Mouse (Mus musculus) naive thymus-derived CD4-positive, alpha-beta T cell, adult 2 months (primary cell): ENCODE measurements at regions not wholly inside any gene's neighbourhood (a gene's known extent, or its start where the extent isn't known, plus 50 kb on each side); places are given as distances from the start of the nearest gene placed in this dataset.

ENCODE experiments used
- DNase-seq: peaks from one replicate; pipeline ENCODE4 v3.0.0-alpha.2; 2011; ENCODE audit warnings: low read depth

DNA sequence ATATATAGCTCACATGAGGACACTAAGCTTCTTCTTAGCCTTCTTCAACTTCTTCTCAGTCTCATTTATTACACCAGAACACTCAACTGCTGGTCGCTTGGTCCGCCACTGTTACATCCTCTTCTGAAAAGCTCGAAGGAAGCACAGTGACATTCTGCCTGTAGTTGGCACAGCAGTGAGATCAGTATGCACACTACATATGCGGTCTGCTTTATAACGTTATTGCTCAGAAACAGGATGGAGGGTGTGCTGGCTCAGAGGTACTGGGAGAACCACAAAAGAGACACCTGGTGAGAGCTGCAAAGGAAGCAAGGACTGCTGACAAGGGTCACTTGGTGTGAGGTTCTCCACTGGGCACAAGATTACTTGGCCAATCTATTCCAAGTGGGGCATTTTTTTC is 179.5 kb downstream of the Ets1 start:
- DNase-seq: peak; percentile 82

DNA sequence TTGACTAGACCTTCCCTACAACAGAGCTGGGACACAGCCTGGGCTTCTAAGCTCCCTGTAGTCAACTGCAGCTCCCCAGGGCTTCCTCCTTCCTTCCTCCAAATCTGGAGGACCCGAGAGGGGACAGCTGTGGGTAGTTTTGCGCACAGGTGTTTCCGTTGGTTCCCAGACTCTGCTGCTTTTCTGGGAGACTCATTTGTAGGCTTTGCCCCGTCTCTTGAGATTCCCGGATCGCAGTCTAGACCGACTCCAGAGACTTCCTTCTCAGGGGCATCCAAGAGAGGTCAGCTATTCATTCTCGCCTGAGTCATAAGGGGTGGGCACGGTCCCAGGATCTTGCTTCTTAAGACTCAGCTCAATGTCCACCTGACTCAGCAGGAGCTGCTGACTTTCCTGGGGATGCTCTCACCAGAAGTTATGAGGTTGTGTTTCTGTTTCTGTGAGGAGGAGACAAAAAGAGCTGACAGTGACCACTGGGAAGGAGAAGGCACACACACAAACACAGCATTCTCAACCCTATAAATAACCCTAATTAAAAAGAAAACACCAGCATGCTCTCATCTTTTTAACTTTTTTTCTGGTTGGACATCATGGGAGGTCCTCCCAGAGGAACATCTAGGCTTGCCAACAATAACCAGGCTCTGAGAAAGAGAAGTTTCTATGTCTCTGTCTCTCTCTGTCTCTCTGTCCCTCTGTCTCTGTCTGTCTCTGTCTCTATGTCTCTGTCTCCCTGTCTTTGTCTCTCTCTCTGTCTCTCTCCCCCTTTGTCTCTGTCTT is 180.8 kb downstream of the Ets1 start:
- no peak for DNase-seq

DNA sequence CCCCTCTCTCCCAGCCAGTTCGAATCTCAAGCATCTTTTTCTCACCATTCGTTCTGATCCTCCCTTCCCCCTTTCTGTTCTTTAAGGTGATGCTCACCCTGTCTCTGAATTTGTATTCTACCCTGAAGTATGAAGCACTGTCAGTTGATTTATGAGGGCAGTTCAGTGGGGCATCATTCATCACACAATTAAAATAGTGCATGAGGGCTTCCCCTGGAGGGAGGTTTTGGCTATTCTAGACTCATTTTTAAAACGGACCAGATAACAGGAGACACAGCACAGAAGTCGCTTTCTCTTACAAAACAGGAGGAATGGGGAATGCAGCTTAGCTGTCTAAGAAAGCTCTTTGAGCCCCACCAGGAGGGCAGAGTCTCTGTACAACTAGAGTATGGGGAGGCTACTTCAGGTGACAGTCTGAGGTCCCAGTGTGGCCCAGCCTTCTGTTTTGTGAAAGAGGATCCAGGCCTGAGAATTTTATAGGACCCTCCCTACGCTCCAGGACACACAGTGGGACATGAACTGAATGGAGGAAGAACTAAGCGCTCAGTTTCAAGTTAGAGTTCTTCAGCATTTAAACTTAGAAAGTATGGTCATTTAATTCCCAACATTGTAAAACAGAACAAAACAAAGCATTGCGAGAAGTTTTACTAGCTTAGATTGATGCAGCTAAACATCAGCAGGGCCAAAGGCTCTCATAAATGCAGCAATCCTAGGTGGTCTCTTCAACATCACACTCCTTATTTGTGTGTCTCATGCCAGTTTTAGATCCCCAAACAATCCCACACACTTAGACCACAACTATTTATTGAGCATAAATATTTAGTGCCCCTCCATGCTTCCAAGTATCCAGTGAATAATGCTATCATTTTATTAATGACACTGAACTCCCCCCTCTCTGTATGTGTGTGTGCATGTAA is 181.7 kb downstream of the Ets1 start:
- DNase-seq: no peak

DNA sequence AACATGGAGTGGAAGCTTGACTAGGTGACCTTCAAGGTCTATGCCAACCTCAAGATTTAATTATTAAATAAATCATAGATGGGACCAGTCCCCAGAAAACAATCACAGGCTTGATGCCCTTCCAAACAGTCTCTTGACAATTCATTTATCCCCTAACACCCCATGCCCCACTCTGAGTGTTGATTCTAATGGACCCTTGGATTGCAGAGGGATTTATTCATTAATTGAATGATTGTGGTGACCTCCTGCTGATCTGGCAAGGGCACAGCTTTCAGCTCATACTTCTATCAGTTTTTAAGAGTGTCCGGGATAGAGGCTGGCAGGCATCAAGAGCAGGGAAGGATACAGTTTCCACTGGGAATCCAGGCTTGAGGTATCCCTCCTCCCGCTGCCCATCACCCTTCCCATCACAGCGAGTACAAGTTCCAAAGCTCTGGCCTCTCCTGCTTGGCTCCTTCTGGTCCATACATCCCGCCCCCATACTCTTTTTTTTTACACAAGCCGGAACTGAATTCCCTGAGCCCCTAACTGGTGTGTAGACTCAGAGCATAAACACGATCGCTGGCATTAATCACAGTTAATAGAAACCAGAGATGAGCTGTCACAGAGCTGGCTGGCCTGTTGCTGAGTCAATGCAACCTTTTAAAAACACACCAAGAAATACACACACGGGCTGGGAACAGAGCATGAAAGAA is 187.6 kb downstream of the Ets1 start:
- no peak for DNase-seq

DNA sequence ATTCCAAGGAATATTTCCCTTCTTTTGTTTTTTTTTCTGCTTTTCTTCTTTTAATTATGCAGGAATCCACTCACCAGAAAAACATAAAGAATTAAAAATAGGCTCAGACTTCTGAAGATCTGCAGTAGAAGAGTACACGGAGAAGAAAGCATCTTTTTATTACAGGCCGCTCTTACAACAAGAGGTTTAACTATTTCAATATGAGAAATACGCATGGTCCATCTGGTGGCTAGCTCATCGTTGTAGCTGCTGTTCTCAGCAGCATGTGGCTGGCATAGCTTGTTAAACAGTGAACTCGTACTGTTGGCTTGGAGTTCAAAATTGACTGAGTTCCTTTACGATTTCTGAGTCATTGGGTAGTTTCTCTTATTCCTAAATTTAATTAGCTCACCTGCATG is 188.1 kb downstream of the Ets1 start:
- no peak for DNase-seq

DNA sequence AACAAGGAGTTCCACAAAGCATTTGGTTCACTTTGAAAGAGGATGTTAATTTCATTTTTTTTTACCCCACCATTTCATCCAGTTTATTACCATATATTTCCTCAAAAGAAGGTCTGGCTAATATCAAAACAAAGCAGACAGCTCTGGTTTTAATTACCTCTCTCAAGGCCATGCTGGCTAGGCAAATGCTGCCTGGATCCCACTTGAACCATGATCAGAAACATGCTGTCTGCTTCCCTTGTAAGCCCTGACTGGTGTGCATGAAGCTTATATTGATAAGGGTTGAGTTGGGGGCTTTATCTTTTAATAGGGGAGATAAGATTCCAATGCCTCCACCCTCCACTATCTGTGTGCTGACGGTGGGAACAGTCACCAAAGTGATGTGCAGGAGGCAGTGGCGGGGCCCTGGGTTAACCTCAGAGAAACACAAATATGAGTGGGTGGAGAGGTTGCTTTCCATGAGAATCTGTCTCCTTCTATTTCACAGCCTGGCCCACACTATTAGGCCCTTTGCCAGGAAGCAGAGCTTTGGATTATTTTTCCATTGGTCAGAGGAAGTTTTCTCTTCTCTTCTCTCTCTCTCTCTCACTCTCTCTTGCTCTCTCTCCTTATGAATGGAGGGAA is 194.4 kb downstream of the Ets1 start:
- no peak for DNase-seq

DNA sequence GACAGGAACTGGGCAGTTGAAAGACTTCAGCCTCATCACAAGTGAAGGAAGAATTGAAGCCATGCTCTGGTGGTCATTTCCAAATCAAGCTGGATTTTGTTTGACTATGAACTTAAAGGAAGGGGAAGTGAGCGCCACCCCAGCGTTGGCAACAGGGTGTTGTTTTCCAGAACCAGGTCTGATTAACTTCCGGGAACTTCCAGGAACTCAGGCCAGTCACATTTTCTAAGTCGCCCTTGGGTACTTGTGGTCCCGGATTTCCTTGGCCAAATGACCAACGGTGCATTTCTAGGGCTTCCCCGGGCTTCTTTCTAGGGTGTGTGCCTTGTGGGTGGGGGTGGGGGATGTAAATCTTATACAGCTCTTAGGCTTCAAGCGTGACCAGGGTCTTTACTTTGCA is 197.4 kb downstream of the Ets1 start:
- DNase-seq: no peak

DNA sequence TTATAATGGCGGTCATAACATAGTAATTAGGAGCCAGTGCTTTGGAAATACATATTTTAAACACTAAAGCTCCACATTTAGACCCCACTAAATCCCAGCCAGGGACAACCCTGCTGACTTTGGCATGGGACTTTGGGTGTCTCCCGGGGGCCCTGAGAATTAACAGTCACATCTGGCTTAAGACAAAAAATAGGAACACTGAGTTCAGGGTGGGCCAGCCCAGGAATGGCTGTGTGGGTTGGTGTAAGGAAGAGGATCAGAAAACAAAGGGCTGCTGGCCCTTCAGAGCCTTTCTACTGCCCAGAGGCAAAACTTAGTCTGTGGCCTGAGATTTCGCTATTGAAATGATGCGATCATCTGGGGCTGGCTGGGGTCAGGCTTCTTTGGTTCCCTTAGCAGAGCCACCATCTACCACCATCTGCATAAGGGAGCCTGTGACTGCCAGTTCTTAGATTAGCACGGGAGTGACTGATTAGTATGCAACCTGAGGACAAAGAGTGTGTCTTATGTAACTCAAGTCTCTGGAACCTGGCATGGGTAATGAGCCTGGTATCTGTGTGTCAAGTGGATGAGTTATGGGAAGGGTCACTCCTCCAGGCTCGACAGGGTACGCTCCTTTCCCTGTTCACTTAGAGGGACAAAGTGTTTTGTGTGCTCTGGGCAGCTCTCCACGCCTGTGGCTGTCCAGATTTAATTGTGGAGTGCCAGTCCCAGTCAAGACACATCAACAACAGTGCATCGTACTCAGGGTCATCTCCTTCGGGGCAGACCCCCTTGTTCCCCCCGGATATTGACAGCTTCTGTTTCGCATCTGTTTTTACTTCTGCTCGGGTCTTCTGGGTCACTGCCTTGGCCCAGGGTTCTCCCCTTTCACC is 199.0 kb downstream of the Ets1 start:
- no peak for DNase-seq

DNA sequence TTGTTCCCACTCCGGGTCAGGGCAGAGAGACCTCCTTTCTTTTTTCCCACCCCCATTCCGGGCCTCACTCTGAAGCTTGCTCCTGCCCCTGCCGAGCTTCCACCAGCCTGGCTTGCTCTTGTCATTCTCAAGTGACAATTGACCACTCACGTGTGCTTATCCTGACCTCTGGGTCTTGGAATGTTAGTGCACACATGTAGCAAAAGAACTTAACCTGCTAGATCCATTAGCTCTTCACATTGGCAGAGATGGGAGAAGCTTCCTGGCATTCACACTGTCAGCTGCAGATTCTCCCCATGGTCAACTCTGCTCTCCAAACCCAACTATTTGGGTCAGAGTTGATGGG is 199.6 kb downstream of the Ets1 start:
- DNase-seq: no peak

DNA sequence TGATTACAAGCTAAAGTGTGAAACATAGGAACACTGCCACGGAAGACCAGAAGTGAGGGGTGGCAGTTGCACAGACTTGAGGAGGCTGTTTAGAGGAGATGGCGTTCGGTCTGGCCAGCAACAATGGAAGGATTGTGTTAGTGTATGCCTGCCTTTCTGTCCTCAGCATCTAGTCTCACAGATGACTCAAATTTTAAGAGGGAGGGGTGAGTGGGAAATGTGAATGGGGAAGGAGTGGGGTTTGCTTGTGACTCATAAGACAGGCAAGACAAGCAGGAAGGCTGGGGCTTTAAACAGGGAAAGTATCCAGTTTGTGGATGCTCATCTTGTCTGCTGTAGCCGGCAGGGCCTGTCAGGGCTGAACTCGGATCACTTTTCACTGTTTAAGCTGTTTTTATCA is 200.3 kb downstream of the Ets1 start:
- no peak for DNase-seq

DNA sequence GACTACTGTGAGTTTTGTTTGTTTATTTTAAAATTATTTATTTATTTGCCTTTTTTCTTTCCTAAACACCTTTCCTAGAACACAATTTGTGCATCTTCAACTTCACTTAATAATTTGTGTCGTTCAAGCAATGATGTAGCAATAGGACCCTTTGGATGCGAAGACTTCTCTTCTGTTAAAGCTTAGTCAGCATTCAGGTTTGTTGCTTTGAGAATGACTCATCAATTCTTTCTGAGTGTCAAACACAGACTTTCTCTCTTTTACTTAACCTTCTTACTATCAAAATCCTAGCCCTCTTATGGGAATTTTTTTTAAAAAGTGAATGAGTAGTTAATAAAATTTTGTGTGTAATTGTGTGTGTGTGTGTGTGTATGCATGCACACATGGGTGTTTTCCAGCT is 211.3 kb downstream of the Ets1 start:
- no peak for DNase-seq

DNA sequence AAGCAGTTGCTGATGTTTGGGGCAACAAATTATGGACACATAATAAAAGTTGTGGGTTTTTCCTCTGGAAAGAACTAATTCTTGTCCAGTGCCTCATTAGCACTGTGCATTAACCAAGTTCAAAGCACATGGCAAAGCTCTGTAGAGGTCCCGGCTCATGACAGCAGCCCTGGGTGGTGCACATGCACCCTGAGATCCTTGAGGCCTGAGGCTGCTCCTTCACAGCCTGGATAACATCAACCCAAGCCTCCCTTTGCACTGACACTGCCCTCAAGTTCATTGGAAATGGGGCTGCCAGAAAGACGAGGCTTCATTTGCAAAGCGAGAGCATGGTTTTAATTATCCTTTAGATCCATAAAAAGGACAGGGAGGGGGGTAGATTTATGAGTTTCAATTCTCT is 216.3 kb downstream of the Ets1 start:
- no peak for DNase-seq

DNA sequence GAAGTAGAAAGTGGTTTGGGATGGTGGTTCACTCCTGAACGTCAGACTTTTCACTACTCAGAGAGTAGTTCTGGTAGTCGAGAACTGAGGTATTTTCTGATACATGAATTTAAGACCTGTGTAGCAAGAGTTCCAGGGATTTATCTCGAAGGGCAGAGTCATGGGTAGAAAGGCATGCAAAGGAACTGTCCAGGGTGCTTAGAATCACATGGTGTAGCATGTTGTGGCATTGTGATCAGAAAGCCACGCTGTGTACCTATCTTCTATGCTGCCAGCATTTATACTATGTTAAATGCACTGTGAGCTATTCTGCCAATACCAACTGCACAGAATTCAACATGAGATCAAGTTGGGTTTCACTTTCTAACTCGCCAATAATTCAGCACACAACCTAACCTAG is 227.3 kb downstream of the Ets1 start:
- peak; percentile 29 for DNase-seq

DNA sequence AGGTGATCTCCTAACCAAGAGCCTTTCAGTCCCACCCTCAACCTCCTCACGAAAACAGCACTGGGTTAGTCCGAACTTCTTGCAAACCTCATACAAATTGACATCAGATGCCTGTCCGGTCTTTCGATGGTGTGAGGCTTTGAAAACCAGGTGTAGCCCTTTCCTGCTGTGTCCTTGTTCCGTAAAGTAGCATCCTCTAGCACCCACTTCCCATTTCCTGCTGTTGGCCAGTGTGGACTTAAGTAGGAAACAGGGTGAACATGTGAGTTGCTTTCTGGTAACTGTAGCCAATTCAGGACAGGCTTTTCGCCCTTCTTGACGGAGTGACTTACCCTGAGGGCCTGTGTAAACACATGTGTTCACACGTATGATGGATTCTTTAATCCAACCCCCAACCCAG is 232.9 kb downstream of the Ets1 start:
- no peak for DNase-seq

DNA sequence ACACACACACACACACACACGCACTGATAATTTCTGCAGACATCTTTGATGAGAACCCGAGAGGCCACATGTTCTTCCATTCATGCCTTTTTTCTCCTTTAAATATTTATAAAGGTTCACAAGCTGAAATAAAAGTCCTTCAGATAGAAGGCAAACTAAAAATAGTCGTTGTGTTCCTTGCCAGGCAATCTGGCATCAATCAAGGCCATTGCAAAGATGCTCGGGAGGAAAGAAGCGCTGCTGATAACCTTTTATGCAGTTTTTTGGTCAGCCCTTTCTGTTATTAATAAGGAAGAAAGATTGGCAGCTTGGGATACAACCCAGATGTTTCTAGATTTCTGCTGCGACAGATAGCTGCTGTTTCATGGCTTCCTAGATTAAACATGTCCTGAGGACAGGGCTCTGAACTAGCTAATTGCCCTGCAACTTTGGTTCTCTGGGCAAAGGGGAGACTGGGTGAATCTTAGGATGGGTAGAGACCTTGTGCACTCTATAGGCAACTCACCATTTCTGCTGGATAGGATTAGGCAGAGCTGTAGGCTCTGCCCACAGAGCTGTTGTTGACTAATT is 238.4 kb downstream of the Ets1 start:
- no peak for DNase-seq

DNA sequence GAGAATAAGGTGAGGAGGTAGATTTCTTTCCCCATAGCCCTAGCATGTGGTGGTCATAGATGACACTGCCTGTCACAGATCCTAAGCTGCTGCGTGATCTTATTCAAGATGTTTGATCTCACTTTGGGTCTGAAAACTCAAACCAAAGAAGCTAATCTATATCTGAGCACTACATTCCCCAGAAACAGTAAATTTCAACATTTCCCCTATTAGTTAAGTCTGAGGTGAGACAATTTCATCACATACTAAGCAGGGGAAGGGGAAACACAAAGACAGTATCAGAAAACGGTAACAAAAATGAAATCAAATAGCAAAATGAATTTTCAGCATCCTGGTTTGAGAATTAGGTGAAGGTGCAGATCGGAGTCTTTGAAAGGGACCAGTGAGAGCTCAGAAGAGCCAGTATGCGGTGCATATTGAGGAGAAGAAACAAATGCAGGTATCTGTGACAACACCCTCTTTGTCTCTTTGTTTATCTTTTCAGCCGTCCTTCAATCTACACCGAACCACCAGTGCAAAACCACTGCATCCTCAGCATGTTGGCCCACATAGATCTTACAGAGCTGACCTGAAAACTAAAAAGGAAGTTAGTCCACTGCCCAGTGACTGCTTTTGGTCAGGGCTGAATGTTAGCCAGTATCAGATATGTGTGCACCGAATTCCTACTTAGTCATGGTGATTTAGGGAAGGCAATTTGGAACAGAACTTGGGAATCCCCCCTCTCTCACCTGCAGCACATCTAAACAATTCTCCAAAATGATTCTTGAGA is 247.0 kb downstream of the Ets1 start:
- DNase-seq: no peak

DNA sequence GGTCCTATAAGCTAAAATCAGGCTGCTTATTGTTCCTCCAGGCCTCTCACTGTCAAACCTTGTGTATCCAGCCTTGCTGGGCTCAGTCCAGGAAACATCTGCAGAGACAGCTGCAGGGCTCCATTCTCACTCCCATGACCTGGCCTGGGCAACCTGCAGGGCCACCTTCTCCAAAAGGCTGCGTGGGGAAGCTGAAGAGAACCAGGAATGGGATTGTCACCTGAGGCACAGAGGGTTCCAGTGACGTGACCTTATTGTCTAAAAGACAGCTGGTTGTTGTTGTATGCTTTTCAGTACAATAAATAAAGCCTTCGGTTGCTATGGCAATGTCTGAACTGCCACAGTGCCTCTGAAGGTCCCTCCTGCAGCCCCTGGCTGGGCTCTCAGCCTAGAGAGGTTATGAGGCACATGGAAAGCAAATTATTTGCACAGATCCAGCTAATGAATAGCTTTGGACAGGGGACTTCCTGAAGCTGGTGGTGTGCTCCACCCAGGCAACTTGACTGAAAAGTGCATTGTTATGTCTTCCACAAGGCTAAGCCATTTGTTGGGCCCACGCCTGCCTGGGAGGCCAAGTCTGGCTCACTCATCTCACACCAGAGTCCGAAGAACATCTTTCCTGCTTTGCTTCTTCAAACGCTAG is 250.1 kb downstream of the Ets1 start:
- no peak for DNase-seq

DNA sequence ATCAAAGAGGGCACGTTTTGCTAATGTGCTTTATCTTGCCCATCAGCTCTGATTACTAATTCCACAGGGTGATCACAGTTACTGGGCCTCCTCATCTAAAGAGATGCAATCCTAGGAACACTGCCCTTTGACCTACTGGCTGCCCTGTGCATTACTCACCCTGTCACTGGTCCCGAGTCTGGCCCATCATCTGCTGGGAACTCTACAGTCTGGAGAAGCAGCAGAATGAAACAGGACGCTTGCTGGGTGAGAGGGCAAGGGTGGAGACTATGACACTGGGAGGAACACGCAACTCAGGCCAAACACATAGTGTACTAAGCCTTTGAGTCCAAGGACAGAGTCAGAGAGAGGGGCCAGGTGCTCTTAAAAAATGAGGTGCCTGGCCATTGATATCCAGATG is 263.8 kb downstream of the Ets1 start:
- DNase-seq: no peak

DNA sequence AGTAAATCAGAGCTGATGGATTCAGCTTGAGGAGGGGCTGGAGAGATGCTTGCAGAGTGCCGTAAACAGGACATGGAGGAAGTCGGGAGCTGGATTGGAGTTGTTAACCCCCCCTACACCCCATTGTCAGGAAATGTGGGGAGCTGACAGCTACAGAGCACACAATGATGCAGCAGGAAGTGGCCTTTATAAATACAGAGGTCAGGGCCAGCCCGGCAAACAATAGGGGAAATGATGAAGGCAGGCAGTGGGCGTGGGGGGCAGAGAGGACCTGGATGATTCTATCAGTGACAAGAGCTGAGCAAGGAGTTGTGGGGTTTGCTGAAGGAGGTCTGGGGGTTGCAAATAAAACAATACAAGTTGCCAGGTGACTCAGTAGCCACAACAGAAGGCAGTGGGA is 265.3 kb downstream of the Ets1 start:
- DNase-seq: peak; percentile 67
